Mouse (Mus musculus): ENCODE measurements around the gene Pla2g4e. TPM values are rescaled to one million over a fixed set of nuclear protein-coding genes. Genes with fewer than 3 reads are reported as not detected.

Pla2g4e gene
- polyA plus RNA-seq (2012; rRNA removed; ENCODE audit: low replicate concordance), result 0.09 and 0.22 TPM in 2 replicates

GRCm38 (mm10) chr2:120244679-120245420 lies at the start of gene Pla2g4e:
TSS of gene Pla2g4e (minus strand) at chr2:120245335.

DNA sequence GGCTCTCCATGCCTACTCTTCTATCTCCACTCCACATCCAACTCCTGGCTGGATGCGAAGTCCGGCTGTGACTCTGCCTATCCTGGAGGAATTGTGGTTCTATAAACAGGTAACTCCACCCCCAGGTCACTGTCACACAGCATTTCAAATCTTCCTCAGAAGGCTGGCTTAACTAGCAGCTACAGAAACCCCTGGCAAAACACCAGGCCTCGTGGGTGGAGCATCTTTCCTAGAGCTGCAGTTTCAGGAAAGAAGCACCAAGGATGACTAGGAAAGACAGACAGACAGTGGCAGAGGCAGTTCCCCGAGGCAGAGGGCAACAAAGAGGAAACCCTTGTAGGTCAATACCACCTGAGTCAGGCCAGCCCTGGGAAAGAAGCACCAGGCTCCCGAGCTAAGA lies 43.9 kb upstream of the Pla2g4e start, which contains the start of gene Pla2g4d:
Gene Pla2g4d (minus strand): TSS at position 203 of the 400 bp plus-strand sequence.

DNA sequence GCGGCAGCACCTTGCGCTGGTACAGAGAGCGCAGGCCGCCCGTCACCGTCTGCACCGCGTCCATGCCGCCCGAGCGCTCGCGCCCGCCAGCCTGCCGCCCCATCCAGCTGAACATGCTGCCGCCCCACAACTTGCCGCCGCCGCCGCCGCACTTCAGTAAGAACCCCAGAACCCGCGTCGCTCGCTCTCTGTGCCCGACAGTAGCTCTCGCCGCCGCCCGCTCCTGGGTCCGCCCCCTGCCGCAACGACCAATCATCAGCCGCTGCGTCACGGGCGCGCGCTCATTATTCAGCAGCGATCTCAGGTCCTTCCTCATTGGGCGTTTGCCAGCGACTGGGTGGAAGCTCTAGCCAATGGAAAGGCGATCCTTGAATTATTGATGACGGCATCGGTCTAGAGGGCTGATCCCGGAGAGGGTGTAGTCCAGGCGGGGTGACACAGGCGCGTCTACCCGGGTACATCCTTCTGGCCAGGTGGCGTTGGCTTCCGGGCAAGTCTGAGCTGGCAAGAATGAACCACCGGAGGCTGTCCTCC lies 90.7 kb downstream of the Pla2g4e start, which contains the start of gene Ehd4:
Gene Ehd4 (minus strand): TSS at position 246 of the 534 bp plus-strand sequence.

Other genes with a start within 250 kb of the Pla2g4e start
- 7.9 and 14.1 TPM in 2 replicates for gene Jmjd7, start 217.9 kb downstream of the Pla2g4e start, polyA plus RNA-seq (2012; rRNA removed; ENCODE audit: low replicate concordance)
- 3.3 and 4.9 TPM in 2 replicates for gene Gm28042, start 217.8 kb downstream of the Pla2g4e start, polyA plus RNA-seq (2012; rRNA removed; ENCODE audit: low replicate concordance)
- gene Pla2g4b, start 211.9 kb downstream of the Pla2g4e start, polyA plus RNA-seq (2012; rRNA removed; ENCODE audit: low replicate concordance), result 4.3 and 7.6 TPM in 2 replicates
- gene Ehd4, start 90.7 kb downstream of the Pla2g4e start, polyA plus RNA-seq (2012; rRNA removed; ENCODE audit: low replicate concordance), result 44.2 and 57.4 TPM in 2 replicates
- gene Pla2g4d, start 43.9 kb upstream of the Pla2g4e start, polyA plus RNA-seq (2012; rRNA removed; ENCODE audit: low replicate concordance), result not detected in 2 replicates
- 0.14 and 0.15 TPM in 2 replicates for gene Pla2g4f, start 68.8 kb upstream of the Pla2g4e start, polyA plus RNA-seq (2012; rRNA removed; ENCODE audit: low replicate concordance)
- gene Vps39, start 107.8 kb upstream of the Pla2g4e start, polyA plus RNA-seq (2012; rRNA removed; ENCODE audit: low replicate concordance), result 29.6 and 31.6 TPM in 2 replicates
- gene Ganc, start 158.6 kb upstream of the Pla2g4e start, polyA plus RNA-seq (2012; rRNA removed; ENCODE audit: low replicate concordance), result 31.8 and 33.6 TPM in 2 replicates
- 10.3 and 16.7 TPM in 2 replicates for gene Tmem87a, start 158.8 kb upstream of the Pla2g4e start, polyA plus RNA-seq (2012; rRNA removed; ENCODE audit: low replicate concordance)
- 0.44 and 0.87 TPM in 2 replicates for gene Capn3, start 210.7 kb upstream of the Pla2g4e start, polyA plus RNA-seq (2012; rRNA removed; ENCODE audit: low replicate concordance)

All from subcutaneous adipose tissue, adult 2 months (tissue).